Mouse (Mus musculus): ENCODE results near the gene 1500009L16Rik.

Gene 1500009L16Rik

GRCm38 (mm10) chr10:83760535-83760934 lies 37.9 kb downstream of the 1500009L16Rik start:
- no peak for DNase-seq (ENCODE audit: low read depth)

DNA sequence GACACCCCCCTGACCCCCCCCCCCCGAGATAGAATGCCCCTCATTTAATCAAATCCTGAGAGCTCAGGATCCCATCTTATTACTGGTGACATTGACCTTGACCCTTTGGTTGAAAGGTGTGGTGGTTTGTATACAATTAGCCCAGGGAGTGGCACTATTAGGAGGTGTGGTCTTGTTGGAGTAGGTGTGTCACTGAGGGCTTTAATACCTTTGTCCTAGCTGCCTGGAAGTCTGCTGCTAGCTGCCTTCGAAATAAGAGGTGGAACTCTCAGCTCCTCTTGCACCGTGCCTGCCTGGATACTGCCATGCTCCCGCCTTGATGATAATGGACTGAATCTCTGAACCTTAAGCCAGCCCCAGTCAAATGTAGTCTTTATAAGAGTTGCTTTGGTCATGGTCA lies 41.2 kb downstream of the 1500009L16Rik start:
- no peak for DNase-seq (ENCODE audit: low read depth)

DNA sequence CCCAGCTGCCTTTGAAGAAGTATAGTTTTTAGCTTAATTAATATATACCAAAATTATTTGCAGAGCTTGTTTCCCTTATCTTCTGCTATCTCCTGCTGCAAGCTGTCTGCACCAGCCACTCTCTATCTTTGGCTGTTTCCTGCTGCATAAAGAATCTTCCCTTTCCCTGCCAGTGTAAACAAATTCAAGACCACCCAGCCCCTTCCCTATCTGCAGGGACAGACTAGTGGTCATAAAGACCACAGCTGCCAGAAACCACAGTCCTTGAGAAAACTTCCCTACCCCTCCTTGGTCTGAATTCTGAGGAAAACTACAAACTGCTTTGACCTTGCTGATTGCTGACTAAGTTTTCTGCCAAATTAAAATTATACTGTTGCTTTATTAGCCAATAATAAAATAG lies 44.2 kb downstream of the 1500009L16Rik start:
- no peak for DNase-seq (ENCODE audit: low read depth)

GRCm38 (mm10) chr10:83776272-83776878 lies 53.7 kb downstream of the 1500009L16Rik start:
- peak; percentile 14 for DNase-seq (ENCODE audit: low read depth)

GRCm38 (mm10) chr10:83777253-83777652 lies 54.6 kb downstream of the 1500009L16Rik start:
- DNase-seq (ENCODE audit: low read depth) = no peak

DNA sequence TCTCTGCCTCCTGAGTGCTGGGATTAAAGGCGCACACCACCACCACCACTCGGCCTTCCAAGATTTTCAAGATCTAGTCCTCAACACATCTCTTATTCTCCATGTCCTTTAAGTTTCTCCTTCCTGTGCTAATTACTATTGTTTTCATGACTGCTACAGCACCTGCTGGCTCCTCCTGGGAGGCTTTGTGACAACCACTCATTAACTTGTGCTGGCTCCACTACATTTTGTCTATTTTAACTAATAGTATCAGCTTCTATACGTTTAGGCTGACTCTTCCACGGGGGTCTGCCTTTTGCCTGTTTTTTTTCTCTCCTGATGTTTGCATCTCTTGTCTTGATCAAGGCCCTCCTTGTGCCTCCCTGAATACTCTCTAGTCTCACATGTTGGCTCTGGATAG lies 59.2 kb downstream of the 1500009L16Rik start:
- no peak for DNase-seq (ENCODE audit: low read depth)

GRCm38 (mm10) chr10:83782371-83783120 lies 59.9 kb downstream of the 1500009L16Rik start:
- DNase-seq (ENCODE audit: low read depth) = no peak

- DNase-seq (ENCODE audit: low read depth) = no peak
These were observed 62.3 kb downstream of the 1500009L16Rik start for GRCm38 (mm10) chr10:83785003-83785402.

DNA sequence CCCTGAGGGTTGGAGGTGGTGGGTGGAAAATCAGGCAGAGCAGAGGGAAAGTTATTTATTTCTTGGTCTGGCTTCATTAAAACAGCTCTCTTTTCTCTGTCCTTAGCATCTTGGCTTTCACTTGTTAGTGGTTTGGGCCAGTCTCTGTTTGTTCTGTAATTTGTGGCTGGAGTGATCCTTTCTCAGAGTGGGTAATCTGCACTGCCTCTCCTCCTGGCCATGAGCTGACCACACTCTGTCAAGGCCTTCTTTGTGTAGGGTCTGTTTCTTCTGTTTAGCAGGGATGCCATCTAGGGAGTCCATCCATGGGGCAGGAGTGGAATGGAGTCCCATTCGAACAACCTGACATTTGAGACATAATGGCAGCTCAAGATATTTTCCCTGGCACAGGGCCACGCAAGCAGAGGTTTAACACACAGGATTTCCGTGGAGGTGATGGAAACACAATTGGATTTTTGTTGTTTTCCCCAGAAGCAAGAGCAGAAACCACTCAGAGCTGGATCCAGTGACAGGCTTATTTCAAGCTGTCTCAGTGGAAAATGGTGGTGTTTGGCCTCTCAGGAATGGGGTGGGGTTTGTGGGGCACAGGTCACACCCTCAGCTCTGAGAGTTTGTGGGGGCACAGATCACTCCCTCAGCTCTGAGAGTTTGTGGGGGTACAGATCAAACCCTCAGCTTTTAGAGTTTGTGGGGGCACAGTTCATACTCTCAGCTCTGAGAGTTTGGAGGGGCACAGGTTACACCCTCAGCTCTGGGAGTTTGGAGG lies 63.1 kb downstream of the 1500009L16Rik start:
- no peak for DNase-seq (ENCODE audit: low read depth)

DNA sequence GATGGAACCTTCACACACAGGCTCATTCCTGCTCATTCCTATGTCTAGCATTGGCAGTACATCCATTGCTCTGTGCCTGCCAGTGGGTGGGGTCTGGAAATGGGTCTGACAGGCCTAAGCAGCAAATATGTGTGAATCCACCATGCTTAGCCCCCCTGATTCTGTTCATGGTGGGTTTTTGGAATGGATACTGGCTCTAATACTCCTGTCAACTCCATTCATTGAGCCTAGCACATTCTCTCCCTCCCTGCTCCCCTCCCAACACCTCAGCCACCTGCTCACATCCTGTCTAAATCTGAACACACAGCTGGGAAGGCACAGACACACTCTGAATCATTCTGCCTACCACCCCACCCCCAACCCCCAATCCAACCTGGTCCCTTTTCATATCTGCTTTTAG lies 72.4 kb downstream of the 1500009L16Rik start:
- DNase-seq (ENCODE audit: low read depth) = no peak

DNA sequence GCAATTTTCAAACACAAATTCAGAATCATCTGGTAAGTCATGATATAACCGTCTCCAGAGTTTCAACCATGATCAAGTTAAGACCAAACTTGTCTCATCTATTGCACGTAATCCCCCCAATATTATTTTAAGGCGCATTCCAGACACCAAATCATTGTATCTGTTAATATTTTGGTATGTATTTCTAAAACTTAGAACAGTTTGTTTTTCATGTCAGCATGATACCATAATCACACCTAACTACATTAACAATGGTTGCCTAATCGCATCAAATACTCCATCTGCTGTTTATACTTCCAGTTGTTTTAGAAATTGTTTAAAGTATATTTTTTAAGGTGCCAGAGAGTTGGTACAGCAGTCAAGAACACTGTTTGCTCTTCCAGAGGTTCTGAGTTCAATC lies 72.8 kb downstream of the 1500009L16Rik start:
- no peak for DNase-seq (ENCODE audit: low read depth)

DNA sequence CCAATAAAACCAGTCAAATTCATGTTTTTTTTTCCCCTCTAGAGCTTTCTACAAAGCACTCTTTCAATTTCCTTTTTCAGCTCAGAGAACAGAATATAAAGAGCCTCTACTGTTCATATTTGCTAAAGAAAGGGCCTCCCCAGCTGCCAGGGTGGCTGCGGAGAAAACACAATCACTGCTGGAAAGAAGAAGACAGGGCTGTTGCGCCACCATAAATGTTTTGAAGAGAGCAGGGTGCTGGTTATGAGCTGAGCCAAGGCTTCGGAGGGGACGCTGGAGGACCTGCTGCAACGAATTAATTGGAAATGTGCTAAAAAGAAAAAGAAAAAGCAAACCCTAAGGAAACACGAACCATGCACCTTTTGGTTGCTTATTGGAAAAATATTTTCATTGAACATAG lies 81.4 kb downstream of the 1500009L16Rik start:
- DNase-seq (ENCODE audit: low read depth) = no peak

GRCm38 (mm10) chr10:83805201-83805718 lies 82.6 kb downstream of the 1500009L16Rik start:
- DNase-seq (ENCODE audit: low read depth) = no peak

GRCm38 (mm10) chr10:83807251-83807650 lies 84.6 kb downstream of the 1500009L16Rik start:
- DNase-seq (ENCODE audit: low read depth) = no peak

Data from c-Kit-positive CD71-positive TER-119-negative erythroid progenitor cells, embryonic 14.5 days (primary cell).